Mouse (Mus musculus) heart, postnatal 0 days (tissue): ENCODE measurements around the gene Tet3. TPM values are rescaled to one million over a fixed set of nuclear protein-coding genes. Genes with fewer than 3 reads are reported as not detected.

Source experiments
- ATAC-seq: fragments of 200-750 bp; cut with Nextera tagmentation; 2 replicates; pipeline ENCODE4 v1.8.0; 2017; ENCODE audit warnings: low read depth, moderate number of reproducible peaks, moderate library complexity; ENCODE audit not compliant: insufficient read depth
- DNase-seq: peaks from one replicate; pipeline ENCODE4 v3.0.0-alpha.2; 2016; ENCODE audit warnings: low spot score
- H3K27ac ChIP-seq: fragments of 300-500 bp; sonication (generic); 2 replicates; pipeline ENCODE4 v1.5.1; 2014; ENCODE audit warnings: low read depth, mild to moderate bottlenecking
- H3K27me3 ChIP-seq: fragments of 300-500 bp; sonication (generic); 2 replicates; pipeline ENCODE4 v1.6.1; 2014; ENCODE audit warnings: low read length, mixed read lengths; ENCODE audit not compliant: control insufficient read depth, insufficient read depth
- H3K36me3 ChIP-seq: fragments of 300-500 bp; sonication (generic); replicated peaks from 2 replicates; pipeline ENCODE4 v1.6.1; 2014; ENCODE audit warnings: low read length, mixed read lengths; ENCODE audit not compliant: control insufficient read depth, insufficient read depth
- H3K4me1 ChIP-seq: fragments of 300-500 bp; sonication (generic); 2 replicates; pipeline ENCODE4 v1.6.1; 2014; ENCODE audit warnings: antibody characterized with exemption; ENCODE audit not compliant: control insufficient read depth, insufficient read depth
- H3K4me2 ChIP-seq: fragments of 300-500 bp; sonication (generic); 2 replicates; pipeline ENCODE4 v1.6.1; 2014; ENCODE audit warnings: low read depth, mild to moderate bottlenecking, low read length, moderate library complexity
- H3K4me3 ChIP-seq: fragments of 300-500 bp; sonication (generic); 2 replicates; pipeline ENCODE4 v1.5.1; 2014; ENCODE audit warnings: low read depth, low read length
- H3K9ac ChIP-seq: fragments of 300-500 bp; sonication (generic); replicated peaks from 2 replicates; pipeline ENCODE4 v1.6.1; 2014; ENCODE audit warnings: low read depth, low read length, mixed read lengths
- H3K9me3 ChIP-seq: fragments of 300-500 bp; sonication (generic); replicated peaks from 2 replicates; pipeline ENCODE4 v1.6.1; 2016; ENCODE audit warnings: low read length; ENCODE audit not compliant: control insufficient read depth
- CTCF ChIP-seq: IDR thresholded peaks from 2 replicates; pipeline ENCODE4 v1.5.1; 2016; ENCODE audit warnings: antibody characterized with exemption, control low read depth, low read depth
- EP300 ChIP-seq: IDR thresholded peaks from 2 replicates; pipeline ENCODE4 v1.6.1; 2016; ENCODE audit warnings: antibody characterized with exemption, low read depth
- WGBS: fragments of 180-500 bp; shearing (Covaris S2); extraction: QIAGEN DNeasy Blood & Tissue Kit; methylation state at CpG from one replicate; pipeline ENCODE4 v1.1.7; 2014; 5-methylcytosine and 5-hydroxymethylcytosine counted together
- polyA plus RNA-seq: library from polyadenylated mRNA; unstranded; fragments of >200 nt; fragmentation: Nextera tagmentation; extraction: Ambion mirVana; gene quantifications from 2 replicates; pipeline ENCODE4 v1.2.1, GENCODE M21; 2015
- total RNA-seq: library from RNA; depleted of rRNA; stranded (reverse); fragments of >200 nt; gene quantifications from 2 replicates; pipeline ENCODE4 v1.2.3, GENCODE M21; 2014; ENCODE audit warnings: low replicate concordance; rRNA removed

The Tet3 gene
- total RNA-seq: 14.1 and 17.3 TPM in 2 replicates
- 16.4 and 17.2 TPM in 2 replicates for polyA plus RNA-seq

GRCm38 (mm10) chr6:83459034-83459644, at the start of gene Tet3:
Tet3 (minus strand) TSS chr6:83459084.
- TF ChIP-seq CTCF: no peak
- no peak for TF ChIP-seq EP300
- H3K27ac ChIP-seq: no peak within 1 kb of the TSS
- H3K4me1 ChIP-seq: peaks cover 23% of the 10 kb centered on the region
- no peak within 1 kb of the TSS for H3K4me2 ChIP-seq
- no peaks in the 10 kb centered on the region for H3K36me3 ChIP-seq
- ATAC-seq: no peak
- H3K4me3 ChIP-seq: no peak within 1 kb of the TSS
- DNase-seq: no peak
- 39% methylated on average over 4 of the region's 4 CpGs for WGBS
- no peak within 1 kb of the TSS for H3K9ac ChIP-seq
- no peaks in the 10 kb centered on the region for H3K27me3 ChIP-seq
- H3K9me3 ChIP-seq: no peaks in the 10 kb centered on the region

DNA sequence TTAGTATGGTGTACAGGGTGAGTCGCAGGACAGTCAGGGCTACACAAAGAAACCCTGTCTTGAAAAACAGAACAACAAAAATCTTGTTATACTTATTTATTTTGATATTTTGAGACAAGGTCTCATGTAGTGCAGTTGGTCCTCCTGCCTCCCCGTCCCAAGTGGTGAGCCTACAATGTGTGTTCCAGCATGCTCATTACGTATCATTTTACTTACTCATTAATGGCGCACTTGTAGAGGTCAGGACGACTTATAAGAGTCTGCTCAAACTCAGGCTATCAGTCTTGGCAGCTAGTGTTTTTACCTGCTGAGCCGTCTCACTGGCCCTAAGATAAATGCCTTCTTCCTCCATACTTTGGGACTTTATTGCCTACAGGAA, 48.3 kb upstream of the Tet3 start:
- Histone ChIP-seq H3K9me3 (no peaks in the 10 kb centered on the region), H3K36me3 (no peaks in the 10 kb centered on the region; the same call in 1 of the 2 replicates), H3K4me2 (peak overlapping the region; percentile 86), H3K27ac (peak overlapping the region; percentile 100), H3K27me3 (no peaks in the 10 kb centered on the region), H3K4me1 (peaks cover 12% of the 10 kb centered on the region; the same call in 1 of the 2 replicates), H3K9ac (peak overlapping the region; percentile 77), H3K4me3 (peak overlapping the region; percentile 76)
- WGBS: 17% methylated on average over 6 of the region's 6 CpGs
- TF ChIP-seq EP300: no peak
- TF ChIP-seq CTCF: no peak
- no peak for ATAC-seq
- no peak for DNase-seq

DNA sequence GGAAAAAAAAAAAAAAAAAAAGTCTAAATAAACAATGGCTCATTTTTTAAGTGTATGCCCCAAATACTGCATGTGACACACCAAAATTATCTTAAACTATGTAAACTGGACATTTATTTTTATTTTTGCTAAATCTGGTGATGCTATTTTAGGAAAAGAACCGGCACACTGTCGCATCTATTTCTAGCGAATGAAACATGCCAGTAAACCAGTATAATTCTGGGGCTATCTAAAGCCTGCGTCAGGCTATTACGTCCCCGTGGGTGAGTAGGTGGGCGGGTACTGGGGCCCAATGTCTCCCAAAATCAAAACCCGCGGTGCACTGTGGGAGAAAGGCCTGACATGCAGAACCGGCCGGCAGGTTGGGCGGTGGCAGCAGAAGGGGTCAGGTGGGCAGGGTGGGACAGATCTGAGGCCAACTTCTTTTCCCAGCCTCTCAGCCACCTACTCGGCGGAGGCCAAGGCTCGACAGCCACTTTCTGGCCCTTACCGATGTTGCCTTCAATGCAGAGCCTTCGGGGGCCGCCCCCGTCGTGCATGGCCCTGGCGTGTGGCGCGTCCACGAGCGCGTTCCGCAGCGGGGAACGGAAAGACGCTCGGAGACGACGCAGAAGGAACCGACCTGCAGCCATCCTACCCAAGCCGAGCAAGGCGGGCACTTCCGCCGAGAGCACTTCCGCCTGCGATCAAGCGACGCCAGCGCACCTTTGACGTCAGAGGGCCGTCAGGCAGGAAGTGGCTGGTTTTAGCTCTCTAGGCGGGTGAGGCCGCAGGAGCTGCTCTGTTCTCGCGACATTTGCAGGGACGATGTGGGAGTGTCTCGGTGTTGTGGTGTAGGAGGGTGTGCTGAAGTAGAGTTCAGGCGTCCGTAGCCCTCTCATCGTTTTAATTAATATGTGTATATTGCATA, 47.6 kb upstream of the Tet3 start, which contains the start of gene Dguok:
Gene Dguok, minus strand, starts transcription at position 712 of the 910 bp plus-strand sequence.
- under 1% methylated on average over 54 of the region's 54 CpGs for WGBS
- peaks cover 16% of the 10 kb centered on the region; the same call in 1 of the 2 replicates for H3K4me1 ChIP-seq
- H3K4me3 ChIP-seq: peak within 1 kb of the TSS; percentile 76
- peak within 1 kb of the TSS; percentile 100 for H3K27ac ChIP-seq
- peak; percentile 69; the same call in 1 of the 2 replicates for TF ChIP-seq EP300
- TF ChIP-seq CTCF: no peak
- DNase-seq: peak; percentile 99
- H3K36me3 ChIP-seq: no peaks in the 10 kb centered on the region; the same call in 1 of the 2 replicates
- H3K27me3 ChIP-seq: no peaks in the 10 kb centered on the region
- peak; percentile 97 for ATAC-seq
- peak within 1 kb of the TSS; percentile 86 for H3K4me2 ChIP-seq
- H3K9me3 ChIP-seq: no peaks in the 10 kb centered on the region
- H3K9ac ChIP-seq: peak within 1 kb of the TSS; percentile 77

- WGBS: 72% methylated on average over 4 of the region's 4 CpGs
- H3K36me3 ChIP-seq: no peaks in the 10 kb centered on the region; the same call in 1 of the 2 replicates
- TF ChIP-seq EP300: no peak
- TF ChIP-seq CTCF: no peak
These were observed 46.7 kb upstream of the Tet3 start for GRCm38 (mm10) chr6:83505554-83505953.

DNA sequence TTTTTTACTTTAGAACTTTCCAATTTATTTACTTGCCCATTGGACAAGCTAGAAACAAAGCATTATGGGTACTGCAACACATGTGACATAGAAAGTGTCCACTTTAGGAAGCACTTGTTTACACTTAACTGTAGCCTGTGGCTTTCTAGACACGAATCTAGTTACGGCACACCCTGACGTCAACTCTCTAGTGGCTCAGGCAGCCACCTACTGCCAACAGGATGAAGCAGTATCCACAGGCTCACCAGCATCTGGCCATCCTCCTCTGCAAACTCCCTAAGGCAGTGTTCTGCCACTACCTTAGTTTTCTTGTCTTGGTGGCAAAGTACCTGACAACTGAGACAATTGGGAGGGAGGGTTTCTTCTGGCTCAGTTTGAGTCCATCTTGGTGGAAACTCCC, 44.5 kb upstream of the Tet3 start:
- DNase-seq: no peak

More at GRCm38 (mm10) chr6:83505554-83505953, 46.7 kb upstream of the Tet3 start:
- peak overlapping the region; percentile 77; the same call in 1 of the 2 replicates for H3K9ac ChIP-seq
- peaks cover 16% of the 10 kb centered on the region; the same call in 1 of the 2 replicates for H3K4me1 ChIP-seq
- DNase-seq (no peak), ATAC-seq (no peak)
- peak overlapping the region; percentile 86 for H3K4me2 ChIP-seq
- H3K9me3 ChIP-seq: no peaks in the 10 kb centered on the region
- H3K4me3 ChIP-seq: 0 out of 2 replicates have a peak overlapping the region, but pooled peaks have one; percentile 76
- H3K27ac ChIP-seq: peak overlapping the region; percentile 100
- no peaks in the 10 kb centered on the region for H3K27me3 ChIP-seq

More for the DNA sequence above, 44.5 kb upstream of the Tet3 start:
- Histone ChIP-seq H3K4me1 (peaks cover 16% of the 10 kb centered on the region; the same call in 1 of the 2 replicates), H3K27me3 (no peaks in the 10 kb centered on the region), H3K9ac (no peak overlapping the region), H3K9me3 (no peaks in the 10 kb centered on the region), H3K4me3 (no peak overlapping the region), H3K4me2 (no peak overlapping the region), H3K36me3 (no peaks in the 10 kb centered on the region; the same call in 1 of the 2 replicates), H3K27ac (no peak overlapping the region)
- ATAC-seq: no peak
- WGBS: 69% methylated on average over 3 of the region's 3 CpGs
- TF ChIP-seq EP300: no peak
- TF ChIP-seq CTCF: no peak
